Mouse (Mus musculus) thymus, postnatal 10 days (tissue): ENCODE results near the gene Pnma5.

Experiments used
- DNase-seq, 2 experiments: peaks; one replicate each; pipeline ENCODE4 v3.0.0; 2021; ENCODE audit warnings: low spot score in 2 of 2

Gene Pnma5

DNA sequence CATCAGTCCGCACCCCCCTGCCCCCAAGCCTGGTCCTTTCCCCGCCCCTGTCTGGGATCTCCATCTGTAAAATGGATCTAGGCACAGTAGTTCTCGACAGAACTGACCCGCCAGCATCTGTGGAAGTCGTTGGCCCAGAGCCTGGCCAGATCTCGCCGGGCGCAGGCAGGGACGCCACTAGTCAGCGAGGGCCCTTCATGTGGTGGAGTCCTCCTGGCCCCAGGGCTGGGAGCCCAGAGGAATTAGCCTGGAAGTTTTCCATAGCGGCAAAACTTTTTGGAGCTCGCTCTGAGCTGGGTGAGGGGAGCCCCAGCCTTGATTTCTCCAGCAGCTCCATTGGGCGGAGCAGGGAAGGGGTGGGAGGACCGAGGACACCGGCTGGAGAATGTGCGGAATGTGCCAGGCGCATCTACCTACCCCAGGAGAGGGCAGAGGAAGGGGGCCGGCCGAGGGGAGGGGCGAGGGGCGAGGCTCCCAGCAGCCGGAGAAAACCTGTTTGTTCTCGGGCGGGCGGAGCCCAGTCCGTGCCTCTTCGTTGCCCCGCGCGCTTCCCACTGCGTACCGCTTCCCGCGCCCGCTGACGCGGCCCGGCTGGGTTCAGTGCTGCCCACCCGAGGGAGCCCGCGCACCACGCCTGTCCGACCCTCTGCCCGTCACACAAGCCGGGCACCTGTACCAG lies 49.9 kb downstream of the Pnma5 start, which contains the start of gene Zfp185:
TSS of gene Zfp185 (plus strand) at position 499 of the 679 bp plus-strand sequence.
- peak; percentile 26 to 36 for DNase-seq

DNA sequence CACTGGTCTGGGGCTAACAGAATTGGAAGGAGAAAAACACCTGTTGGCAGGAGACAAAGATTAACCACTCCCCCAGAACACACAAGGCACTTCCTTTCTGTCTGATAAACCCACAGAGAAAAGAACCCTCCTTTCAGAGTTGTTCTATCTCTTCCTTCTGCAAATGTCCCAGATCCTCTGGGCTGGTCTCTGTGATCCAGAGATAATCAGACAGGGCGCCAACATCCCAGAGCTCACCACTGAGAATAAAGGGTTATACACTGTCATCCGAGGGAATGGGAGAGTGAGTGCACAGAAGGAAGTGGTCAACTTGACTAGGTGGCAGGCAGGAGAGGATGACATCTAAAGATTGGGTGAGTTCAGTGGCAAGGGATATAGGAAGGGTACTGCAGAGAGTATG lies 51.3 kb downstream of the Pnma5 start:
- no peak for DNase-seq
